Mouse (Mus musculus): ENCODE measurements around the gene Adamts20. TPM values are rescaled to one million over a fixed set of nuclear protein-coding genes. Genes with fewer than 3 reads are reported as not detected.

Gene Adamts20
- total and polyA plus RNA-seq, 3 experiments, result 2.1 to 3.6 TPM; not detected in 1

- no peak overlapping the region for H3K9ac ChIP-seq (ENCODE audit: control insufficient read depth, low read depth, low read length, poor library complexity, severe bottlenecking)
- DNase-seq (ENCODE audit: low read depth, low spot score), result no peak
- H3K27ac ChIP-seq (ENCODE audit: control insufficient read depth, low read depth, low read length), result no peak overlapping the region
- no peaks in the 10 kb centered on the region for H3K9me3 ChIP-seq (replicated peaks; ENCODE audit: insufficient read depth, low read length)
- H3K4me1 ChIP-seq (ENCODE audit: control insufficient read depth in 1 of 2, insufficient read depth in 2 of 2, low read length in 2 of 2), result no peaks in the 10 kb centered on the region
- no peak for TF ChIP-seq RAD21 (IDR thresholded peaks at IDR 0.05; ENCODE audit: low read depth, low read length)
- no peaks in the 10 kb centered on the region for H3K27me3 ChIP-seq (ENCODE audit: control insufficient read depth in 1 of 2, insufficient read depth in 2 of 2, low read length in 2 of 2)
- no peaks in the 10 kb centered on the region for H3K36me3 ChIP-seq (ENCODE audit: control insufficient read depth in 1 of 2, insufficient read depth in 2 of 2, low read length in 2 of 2)
- H3K79me2 ChIP-seq (ENCODE audit: control insufficient read depth, insufficient read depth, low read length, poor library complexity), result no peaks in the 10 kb centered on the region
- H3K4me3 ChIP-seq (ENCODE audit: control insufficient read depth in 1 of 2, insufficient read depth in 1 of 2, low read depth in 2 of 2, low read length in 2 of 2), result no peak overlapping the region
These were observed 116.2 kb downstream of the Adamts20 start for GRCm38 (mm10) chr15:94349052-94349451.

GRCm38 (mm10) chr15:94344317-94344716, 120.9 kb downstream of the Adamts20 start:
- no peaks in the 10 kb centered on the region for H3K36me3 ChIP-seq (ENCODE audit: control insufficient read depth in 1 of 2, insufficient read depth in 2 of 2, low read length in 2 of 2)
- no peaks in the 10 kb centered on the region for H3K9me3 ChIP-seq (replicated peaks; ENCODE audit: insufficient read depth, low read length)
- no peaks in the 10 kb centered on the region for H3K4me1 ChIP-seq (ENCODE audit: control insufficient read depth in 1 of 2, insufficient read depth in 2 of 2, low read length in 2 of 2)
- no peak overlapping the region for H3K9ac ChIP-seq (ENCODE audit: control insufficient read depth, low read depth, low read length, poor library complexity, severe bottlenecking)
- H3K79me2 ChIP-seq (ENCODE audit: control insufficient read depth, insufficient read depth, low read length, poor library complexity), result no peaks in the 10 kb centered on the region
- no peaks in the 10 kb centered on the region for H3K27me3 ChIP-seq (ENCODE audit: control insufficient read depth in 1 of 2, insufficient read depth in 2 of 2, low read length in 2 of 2)
- no peak overlapping the region for H3K27ac ChIP-seq (ENCODE audit: control insufficient read depth, low read depth, low read length)
- peak; percentile 48 for DNase-seq (ENCODE audit: low read depth, low spot score)
- no peak overlapping the region for H3K4me3 ChIP-seq (ENCODE audit: control insufficient read depth in 1 of 2, insufficient read depth in 1 of 2, low read depth in 2 of 2, low read length in 2 of 2)
- peak; percentile 42 for TF ChIP-seq SMC3 (IDR thresholded peaks at IDR 0.05; ENCODE audit: low read depth, low read length)
- no peak for TF ChIP-seq UBTF (IDR thresholded peaks at IDR 0.05; ENCODE audit: borderline replicate concordance, insufficient read depth, low read depth, low read length)
- no peak for TF ChIP-seq POLR2AphosphoS2 (IDR thresholded peaks at IDR 0.05; ENCODE audit: low read length)
- TF ChIP-seq SIN3A (IDR thresholded peaks at IDR 0.05; ENCODE audit: low read length), result no peak
- TF ChIP-seq MAX (IDR thresholded peaks at IDR 0.05; ENCODE audit: low read length), result no peak
- no peak for TF ChIP-seq NRF1 (IDR thresholded peaks at IDR 0.05; ENCODE audit: insufficient read depth, low read depth, low read length, poor library complexity, severe bottlenecking)
- TF ChIP-seq JUND (IDR thresholded peaks at IDR 0.05; ENCODE audit: low read depth, low read length), result no peak
- TF ChIP-seq MAZ (IDR thresholded peaks at IDR 0.05; ENCODE audit: low read depth, low read length), result no peak
- peak; percentile 8 for TF ChIP-seq RAD21 (IDR thresholded peaks at IDR 0.05; ENCODE audit: low read depth, low read length)
- no peak for TF ChIP-seq CHD2 (IDR thresholded peaks at IDR 0.05; ENCODE audit: low read length)
- TF ChIP-seq CTCF (IDR thresholded peaks at IDR 0.05 in 2 of 3, conservative IDR thresholded peaks at IDR 0.05 in 1 of 3; ENCODE audit: control insufficient read depth in 1 of 3, insufficient read depth in 1 of 3, low read depth in 2 of 3, low read length in 3 of 3, poor library complexity in 1 of 3, severe bottlenecking in 1 of 3), result peak; percentile 51 to 62 (median 53)

GRCm38 (mm10) chr15:94342365-94342764, 122.9 kb downstream of the Adamts20 start:
- TF ChIP-seq GABPA (IDR thresholded peaks at IDR 0.05; ENCODE audit: low read depth, low read length), result no peak
- TF ChIP-seq RAD21 (IDR thresholded peaks at IDR 0.05; ENCODE audit: low read depth, low read length), result peak; percentile 82
- TF ChIP-seq CTCF (IDR thresholded peaks at IDR 0.05 in 2 of 3, conservative IDR thresholded peaks at IDR 0.05 in 1 of 3; ENCODE audit: control insufficient read depth in 1 of 3, insufficient read depth in 1 of 3, low read depth in 2 of 3, low read length in 3 of 3, poor library complexity in 1 of 3, severe bottlenecking in 1 of 3), result peak; percentile 87 to 97 (median 96)
- TF ChIP-seq SMC3 (IDR thresholded peaks at IDR 0.05; ENCODE audit: low read depth, low read length), result peak; percentile 99
- TF ChIP-seq ZC3H11A (IDR thresholded peaks at IDR 0.05; ENCODE audit: low read depth, low read length), result peak; percentile 86
- Histone ChIP-seq H3K9me3 (replicated peaks; ENCODE audit: insufficient read depth, low read length) (no peaks in the 10 kb centered on the region), H3K27ac (ENCODE audit: control insufficient read depth, low read depth, low read length) (no peak overlapping the region), H3K4me3 (ENCODE audit: control insufficient read depth in 1 of 2, insufficient read depth in 1 of 2, low read depth in 2 of 2, low read length in 2 of 2) (no peak overlapping the region), H3K36me3 (ENCODE audit: control insufficient read depth in 1 of 2, insufficient read depth in 2 of 2, low read length in 2 of 2) (no peaks in the 10 kb centered on the region), H3K9ac (ENCODE audit: control insufficient read depth, low read depth, low read length, poor library complexity, severe bottlenecking) (no peak overlapping the region), H3K4me1 (ENCODE audit: control insufficient read depth in 1 of 2, insufficient read depth in 2 of 2, low read length in 2 of 2) (no peaks in the 10 kb centered on the region), H3K27me3 (ENCODE audit: control insufficient read depth in 1 of 2, insufficient read depth in 2 of 2, low read length in 2 of 2) (no peaks in the 10 kb centered on the region), H3K79me2 (ENCODE audit: control insufficient read depth, insufficient read depth, low read length, poor library complexity) (no peaks in the 10 kb centered on the region)
- peak; percentile 79 for DNase-seq (ENCODE audit: low read depth, low spot score)

All from MEL (cell line).